Mouse (Mus musculus) thymus, postnatal 10 days (tissue): ENCODE data around the gene Cib4.

Source experiments
- DNase-seq, 2 experiments: peaks; one replicate each; pipeline ENCODE4 v3.0.0; 2021; ENCODE audit warnings: low spot score in 2 of 2

Cib4 gene

DNA sequence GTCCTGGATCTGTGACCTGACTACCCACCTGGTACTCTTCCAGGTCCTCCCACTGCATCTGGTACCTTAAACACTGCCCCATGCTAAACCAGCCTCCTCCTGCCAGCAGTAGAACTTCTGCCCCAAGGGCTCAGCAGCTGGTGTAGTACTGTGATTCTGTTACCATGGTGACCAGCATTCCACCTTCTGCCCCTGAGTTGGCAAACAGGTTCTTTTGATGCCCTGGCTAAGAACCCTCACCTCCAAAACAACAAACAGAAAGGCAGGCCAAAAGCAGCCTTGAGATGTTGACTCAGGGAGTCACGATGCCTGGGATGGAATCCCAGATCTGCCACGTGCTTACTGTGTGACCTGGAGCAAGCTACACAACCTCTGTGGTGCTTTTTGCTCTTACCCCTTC lies at the start of gene Cib4:
Gene Cib4 (minus strand): TSS at position 139 of the 400 bp plus-strand sequence.
- no peak for DNase-seq

DNA sequence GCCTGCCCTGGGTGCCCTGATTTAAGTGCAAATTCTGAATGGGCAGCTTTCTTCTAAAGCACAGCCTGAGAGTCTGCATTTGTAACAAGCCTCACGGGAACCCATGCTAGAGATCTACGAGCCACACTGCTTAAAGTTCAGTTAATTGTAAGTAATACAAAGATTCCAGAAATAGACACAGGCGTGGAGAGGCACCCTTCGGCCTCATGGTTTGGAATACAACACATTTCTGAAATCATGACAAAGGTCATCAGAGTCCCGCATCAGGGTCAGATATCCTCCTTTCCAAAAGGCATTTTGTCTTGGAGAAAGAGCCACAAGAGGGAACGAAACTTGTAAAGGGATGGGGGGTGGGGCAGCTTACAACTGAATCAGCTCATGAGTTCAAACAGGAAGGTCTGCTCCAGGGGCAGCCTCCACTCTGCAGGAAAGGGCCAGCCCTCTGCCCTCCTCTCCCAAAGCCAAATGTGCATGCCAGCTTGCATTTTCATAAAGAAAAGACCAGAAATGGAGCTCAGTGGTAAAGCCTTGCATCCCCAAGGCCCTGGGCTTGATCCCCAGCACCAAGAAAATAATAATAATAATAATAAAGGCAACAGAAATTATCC lies 49.4 kb upstream of the Cib4 start:
- no peak for DNase-seq

DNA sequence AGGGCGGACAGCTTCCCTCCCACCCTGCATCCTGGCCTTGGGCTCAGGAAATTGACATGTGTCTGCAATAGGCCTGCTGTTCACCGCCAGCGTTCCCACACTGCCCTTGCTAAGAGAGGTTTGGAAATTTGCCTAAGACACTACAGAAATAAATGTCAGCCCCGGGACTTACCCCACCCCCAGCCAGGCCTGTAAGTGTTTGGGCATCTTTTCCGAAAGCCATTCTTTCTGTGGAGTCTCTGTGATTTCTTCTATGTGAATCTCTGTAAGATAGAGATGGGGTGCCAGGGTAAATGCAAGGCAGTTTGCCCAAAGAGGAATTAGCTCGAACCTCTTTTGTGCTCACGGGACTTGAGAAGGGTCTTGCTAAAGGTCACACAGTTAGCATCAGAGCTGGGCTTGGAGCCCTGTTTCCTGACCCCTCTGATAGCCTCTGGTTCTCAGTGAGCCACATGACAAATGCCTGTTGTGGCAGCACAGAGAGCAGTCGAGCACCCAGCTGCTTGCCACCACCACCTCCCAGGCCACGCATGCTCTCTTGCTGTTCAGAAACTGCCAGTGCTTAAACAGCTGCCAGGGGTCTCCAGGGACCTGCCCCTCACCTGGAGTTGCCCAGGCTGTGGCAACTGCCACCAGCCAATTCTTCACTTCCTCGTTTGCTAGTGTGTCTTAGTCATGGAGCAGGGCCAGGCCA lies 48.3 kb upstream of the Cib4 start:
- DNase-seq: no peak

DNA sequence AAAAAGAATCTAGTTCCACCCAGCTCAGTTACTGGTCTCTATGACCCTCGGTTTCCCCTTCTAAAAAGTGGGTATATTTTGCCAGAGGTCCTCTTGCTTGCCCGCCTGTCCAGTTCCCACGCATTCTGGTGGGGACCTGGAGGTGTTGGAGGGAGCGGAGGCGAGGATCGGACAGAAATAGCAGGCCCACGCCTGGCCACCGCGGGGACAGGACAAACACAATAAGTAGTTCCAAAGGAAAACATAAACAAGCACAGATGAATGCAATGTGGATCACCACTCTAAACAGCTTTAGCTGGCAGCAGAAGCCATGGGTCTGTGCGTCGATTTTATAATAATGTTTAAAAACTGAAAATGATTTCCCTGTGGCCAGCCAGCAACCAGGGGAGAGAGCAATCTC lies 47.7 kb upstream of the Cib4 start:
- no peak for DNase-seq

DNA sequence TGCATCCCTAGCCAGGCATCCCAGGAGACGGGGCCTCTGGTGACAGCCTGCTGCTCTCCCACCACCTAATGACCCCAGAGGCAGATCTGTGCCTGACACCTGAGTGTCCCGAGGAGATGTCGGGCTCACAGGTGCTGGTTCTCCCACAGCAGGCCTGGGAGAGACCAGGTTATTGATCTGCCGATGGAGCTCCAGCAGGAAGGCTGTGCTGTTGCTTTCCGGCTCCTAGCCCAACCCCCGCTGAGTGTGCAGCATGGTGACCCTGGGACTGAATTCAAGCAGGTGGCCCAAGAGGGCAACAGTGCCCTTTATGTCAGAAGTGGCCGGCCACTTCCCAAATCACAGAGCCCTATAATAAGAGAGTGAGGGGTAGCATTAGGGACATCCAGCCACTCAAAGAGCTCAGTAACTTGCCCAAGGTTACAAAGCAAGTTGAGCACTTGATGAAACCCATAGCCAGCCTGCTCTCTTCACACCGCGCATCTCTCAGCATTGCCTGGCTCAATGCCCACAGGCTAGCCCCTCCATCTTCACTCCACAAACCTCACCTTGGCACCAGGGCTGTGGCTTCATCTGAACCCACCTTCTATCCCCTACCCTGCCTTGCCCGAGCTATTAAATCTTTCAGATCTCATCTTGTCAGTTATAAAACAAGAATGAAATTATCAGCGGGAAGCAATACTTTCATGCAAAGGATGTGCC lies 46.8 kb upstream of the Cib4 start:
- no peak for DNase-seq

DNA sequence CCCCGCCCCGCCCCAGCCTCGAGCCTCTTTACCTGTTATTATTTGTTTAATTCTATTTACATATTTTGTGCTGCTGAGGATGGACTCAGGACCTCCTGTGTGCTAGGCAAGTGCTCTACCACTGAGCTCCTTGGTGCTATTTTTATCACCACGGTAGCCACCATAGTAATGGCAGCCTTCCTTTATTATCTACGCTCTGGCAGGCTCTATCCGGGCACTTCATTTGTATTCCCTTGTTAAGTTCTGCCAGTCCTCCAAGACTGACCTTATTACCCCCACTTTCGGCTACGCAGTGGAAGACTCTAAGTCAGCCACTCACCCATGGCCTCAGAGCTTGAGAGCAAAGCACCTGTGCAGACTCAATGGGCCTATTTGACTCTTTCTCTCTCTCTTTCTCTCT lies 46.1 kb upstream of the Cib4 start:
- DNase-seq: no peak

DNA sequence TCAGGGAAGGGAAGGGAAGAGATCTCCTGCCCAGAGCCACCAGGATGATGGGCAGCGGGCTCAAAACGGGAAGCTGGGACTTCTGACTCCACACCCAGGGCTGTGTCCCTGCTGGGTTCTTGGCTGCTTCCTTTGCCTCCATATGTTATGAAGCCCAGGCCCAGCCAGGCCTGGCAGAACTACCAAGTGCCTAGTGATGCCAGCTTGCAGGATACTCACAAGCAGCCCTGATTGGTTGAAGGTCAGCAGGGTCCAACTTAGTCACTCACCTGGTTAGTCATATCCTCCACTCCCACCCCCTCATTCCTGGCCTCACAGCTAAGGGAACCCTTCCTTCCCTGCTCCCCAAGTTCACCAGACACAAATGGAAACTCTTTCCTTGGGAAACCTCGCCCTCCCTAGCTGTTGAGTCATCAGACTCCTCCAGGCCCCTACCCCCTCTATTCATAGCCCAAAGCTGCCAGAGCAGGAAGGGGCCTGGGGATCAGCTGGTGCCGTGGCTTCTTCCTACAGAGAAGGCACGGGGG lies 45.6 kb upstream of the Cib4 start:
- DNase-seq: no peak

DNA sequence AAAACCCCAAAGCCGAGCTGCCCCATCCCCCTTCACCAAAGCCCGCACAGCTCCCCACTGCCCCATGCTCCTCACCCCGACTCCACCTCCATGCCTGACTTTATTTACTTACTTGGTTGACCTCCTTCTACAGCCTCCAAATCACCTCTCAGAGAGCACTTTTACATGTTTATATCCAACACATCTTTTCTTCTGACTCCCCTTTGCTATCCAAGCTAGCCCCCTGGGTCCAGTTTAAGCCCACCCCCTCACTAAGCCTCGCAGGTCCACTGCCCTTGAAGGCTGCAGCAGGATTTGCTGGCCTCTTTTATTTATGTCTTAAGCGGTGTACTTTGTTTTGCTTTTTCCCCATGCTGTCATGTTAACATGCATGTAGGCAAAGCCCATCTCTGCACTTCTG lies 44.6 kb upstream of the Cib4 start:
- no peak for DNase-seq

DNA sequence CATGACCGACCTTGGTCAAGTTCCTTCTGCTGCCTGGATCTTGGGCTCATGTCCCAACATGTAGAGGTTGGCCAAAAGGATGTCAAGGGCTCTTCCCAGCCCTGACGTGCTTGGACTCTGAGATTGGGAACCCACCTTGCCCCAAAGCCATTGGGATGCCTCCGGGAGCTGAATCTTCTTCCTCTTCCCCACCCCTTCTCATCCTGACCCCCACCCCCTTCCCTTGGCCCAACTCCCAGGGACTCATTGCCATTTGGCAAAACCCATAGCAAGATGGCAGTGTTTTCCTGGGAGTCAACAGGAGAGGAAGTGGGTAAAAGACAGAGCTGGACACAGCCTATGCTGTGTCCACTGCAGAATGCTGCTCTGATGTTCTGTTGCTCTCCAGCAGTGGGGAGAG lies 43.9 kb upstream of the Cib4 start:
- DNase-seq: no peak

DNA sequence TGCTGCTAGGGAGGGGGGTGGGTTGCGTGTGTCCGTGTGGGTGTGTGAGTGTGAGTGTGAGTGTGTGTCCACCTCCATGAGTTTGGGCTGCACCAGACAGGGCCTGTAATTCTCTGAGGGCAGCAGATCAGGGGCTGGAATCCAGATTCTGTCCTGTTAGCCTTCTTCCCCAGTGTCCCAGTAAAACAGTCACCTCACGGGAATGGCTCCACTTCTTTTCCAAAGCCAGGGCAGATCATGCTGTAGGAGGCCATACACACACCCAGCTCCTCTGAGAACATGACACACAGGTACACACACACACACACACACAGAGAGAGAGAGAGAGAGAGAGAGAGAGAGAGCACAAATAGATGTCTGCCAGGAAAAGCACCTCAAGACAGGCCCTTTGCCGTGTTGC lies 43.4 kb upstream of the Cib4 start:
- no peak for DNase-seq

DNA sequence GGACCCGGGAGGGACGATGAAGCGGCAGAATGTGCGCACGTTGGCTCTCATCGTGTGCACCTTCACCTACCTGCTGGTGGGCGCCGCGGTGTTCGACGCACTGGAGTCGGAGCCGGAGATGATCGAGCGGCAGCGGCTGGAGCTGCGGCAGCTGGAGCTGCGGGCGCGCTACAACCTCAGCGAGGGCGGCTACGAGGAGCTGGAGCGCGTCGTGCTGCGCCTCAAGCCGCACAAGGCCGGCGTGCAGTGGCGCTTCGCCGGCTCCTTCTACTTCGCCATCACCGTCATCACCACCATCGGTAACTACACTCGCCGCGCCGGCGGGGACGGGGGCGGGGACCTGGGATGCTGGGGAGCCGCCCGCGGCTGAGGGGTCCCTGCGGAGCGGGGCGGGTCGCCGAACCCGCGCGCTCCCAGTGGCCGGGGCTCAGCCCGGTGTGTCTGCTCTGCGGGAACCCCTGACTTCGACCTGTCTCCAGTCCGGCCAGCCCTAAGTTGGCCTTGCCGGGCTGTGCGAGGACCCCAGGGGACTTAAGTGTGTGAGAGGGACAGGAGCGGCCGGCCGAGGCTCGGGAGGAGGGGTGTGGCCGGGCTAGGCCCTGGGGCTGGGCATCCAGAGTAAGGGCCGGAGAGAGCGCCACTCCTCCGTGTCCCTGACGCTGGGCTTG lies 42.8 kb upstream of the Cib4 start:
- no peak for DNase-seq

DNA sequence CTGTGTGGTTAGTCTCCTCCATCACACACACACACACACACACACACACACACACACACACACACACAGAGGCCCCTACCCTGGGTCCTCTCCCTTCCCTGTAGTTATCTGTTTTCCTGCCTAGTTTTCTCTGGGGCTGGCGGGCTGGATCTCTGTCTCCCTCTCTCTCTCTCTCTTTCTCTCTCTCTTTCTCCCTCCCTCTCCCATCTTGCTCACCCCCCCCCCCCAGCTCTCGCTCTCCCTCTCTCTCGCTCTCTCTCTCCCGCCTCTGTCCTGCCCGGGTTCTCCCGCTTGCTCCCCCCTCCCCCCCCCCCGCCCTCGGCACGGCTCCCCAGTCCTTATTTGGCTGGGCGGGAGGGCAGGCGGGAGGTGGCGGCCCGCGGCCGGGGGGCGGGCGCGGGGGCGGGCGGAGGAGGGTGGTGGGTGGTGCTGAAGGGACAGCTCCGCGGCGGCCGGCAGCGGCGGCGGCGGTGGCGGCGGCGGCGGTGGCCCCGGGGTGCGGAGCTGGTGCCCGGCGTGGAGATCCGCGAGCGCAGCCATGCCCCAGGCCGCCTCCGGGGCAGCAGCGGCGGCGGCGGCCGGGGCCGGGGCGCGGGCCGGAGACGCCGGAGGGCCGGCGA lies 42.2 kb upstream of the Cib4 start, which contains the start of gene Kcnk3:
Gene Kcnk3 (plus strand): TSS at position 490 of the 620 bp plus-strand sequence.
- peak in 1 of 2 experiments; percentile 50 for DNase-seq

DNA sequence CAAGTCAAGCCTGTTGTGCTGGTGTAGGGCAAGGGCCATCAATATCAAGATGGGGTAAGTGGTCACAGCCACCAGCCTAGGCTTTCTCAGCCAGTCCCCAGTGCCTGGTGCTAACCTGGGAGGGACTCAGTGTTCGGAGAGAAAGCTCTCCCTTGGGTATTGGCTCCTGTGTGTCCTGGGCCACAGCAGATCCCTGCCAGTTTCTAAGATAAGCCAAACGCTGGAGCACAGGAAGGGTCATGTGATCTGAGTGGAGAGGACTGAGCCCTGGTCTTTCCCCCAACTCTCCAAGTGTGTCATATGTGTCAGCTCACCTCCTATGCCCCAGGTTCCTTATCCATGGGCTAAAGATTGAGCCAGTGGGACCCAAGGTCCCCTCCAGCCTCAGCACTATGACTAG lies 41.5 kb upstream of the Cib4 start:
- no peak for DNase-seq

DNA sequence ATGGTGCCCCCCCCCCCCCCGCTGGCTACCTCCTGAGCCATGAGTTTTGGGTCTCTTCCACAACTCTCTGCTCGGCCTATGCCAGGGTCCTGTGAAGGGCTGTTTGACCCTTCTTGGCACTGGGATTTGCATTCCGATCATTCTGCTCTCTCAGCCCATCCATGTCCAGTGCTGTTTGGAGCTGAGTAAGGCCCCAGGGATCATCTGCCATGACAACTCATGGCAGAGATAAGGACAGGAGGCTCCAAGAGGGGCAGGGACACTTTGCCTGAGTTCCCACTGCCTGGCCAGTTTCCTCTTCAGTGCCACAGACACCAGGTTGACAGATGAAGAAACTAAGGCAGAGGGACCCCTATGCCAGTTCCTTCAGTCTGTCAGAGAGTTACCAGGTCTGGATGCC lies 41.0 kb upstream of the Cib4 start:
- DNase-seq: no peak

DNA sequence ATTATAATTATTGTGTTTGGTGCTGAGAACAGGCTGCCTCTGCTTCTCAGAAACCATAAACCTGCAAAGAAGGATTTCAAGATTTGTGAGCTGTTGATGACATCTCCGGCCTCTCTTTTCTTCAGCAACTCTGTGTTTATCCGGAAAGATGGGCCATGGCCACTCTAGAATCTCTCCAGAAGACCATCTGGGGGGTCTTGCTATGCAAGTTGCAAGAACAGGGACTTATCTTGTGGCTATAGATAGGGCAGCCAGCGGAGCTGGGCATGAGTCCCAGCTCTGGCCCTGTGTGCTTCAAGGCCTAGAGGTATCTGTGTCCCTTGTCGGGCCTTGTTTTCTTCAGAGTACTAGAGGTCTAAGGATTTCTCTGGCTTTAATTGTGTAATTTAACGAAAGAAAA lies 36.4 kb upstream of the Cib4 start:
- DNase-seq: no peak

DNA sequence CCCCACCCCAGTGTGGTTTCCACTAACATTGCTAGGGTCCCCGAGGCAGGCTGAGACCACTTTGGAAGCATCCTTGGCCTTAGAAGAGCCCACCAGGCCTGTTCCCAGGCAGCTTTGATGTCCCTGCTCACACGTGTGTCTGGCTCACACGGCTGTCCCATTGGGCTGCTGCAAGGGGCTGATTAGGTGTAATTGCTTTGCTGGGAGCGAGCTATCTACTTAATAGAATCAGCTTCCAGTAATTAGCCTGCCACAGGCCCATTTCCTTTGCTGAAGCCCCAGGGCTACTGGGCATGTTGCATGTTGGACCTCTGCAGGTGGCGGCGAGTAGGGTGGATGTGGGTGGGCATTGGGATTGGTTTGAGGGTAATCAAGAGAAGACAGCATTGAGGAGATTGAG lies 35.1 kb upstream of the Cib4 start:
- DNase-seq: no peak

DNA sequence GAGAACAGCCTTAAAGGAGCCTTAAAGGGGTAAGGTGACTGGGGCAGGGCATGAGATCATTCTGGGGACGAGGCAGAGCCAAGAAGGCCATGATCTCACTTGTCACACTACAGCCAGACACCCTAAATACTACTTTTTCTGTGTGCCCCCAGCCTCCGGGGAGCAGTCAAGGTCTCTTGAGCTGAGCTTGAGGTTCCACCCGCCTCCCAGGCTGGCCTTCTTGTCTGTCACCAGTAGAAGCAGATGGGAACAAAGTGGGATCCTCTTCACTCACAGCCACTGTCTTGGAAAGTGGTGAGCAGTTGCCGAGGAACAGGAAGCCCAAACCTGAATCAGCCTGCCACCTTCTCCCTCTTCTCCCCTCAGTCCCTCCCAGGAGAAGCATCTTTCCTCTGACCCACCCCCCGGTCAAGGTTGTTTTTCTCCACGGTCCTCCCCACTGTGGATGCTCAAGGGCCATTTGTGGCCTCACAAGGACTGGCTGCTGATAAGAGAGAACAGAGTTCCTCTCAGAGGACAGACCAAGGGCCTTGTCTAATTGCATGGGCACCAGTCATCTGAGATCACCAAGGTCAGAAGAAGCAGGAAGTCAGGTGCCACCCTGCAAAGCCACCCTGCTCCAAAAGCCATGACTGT lies 32.9 kb upstream of the Cib4 start:
- DNase-seq: no peak

DNA sequence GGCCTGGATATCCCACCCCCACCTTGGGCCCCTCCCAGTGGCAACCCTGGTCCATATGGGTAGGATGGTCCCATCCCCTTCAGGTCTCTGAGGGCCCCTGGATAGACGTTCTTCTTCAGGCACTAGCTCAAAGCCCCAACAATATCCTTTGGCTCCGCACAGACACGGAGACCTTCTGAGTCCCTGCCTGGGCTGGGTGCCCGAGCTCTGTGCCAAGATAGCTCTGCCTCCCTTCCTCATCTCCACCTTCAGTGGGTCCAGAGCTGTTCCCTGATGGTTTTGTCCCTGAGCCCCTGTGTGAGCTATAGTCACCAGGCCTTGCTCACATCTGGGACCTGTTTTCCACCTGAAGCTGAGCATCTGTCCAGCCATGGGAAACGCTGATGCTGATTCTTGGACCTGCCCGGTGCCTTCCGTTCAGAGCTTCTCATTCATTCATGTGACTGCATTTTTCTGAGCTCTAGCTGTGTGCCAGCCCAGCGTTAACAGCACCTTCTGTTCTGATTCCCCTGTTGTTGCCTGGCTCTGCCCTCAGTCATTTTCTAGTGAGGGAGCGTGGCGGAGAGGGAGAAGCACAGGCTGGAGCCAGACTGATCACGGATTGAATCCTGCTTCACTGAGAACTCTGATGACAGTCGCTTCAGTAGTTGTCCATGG lies 32.1 kb upstream of the Cib4 start:
- no peak for DNase-seq

DNA sequence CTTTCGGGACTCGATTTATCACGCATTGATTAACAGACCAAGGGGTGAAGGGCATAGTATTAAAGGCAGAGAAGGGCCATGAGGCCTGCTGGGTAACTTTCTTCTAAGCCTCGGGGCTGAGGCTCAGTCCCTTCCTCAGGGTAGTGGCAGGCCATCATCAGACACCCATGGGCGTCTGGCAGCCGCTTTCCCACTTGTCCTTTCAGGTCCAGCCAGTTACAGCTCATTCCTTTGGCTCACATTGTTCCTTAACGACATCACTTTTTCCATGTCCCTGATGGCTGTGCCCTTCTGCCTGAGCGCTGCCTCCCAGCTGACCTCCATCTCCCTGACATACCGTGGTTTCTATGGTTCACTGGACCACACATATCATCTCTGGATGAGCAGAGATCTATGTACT lies 31.6 kb upstream of the Cib4 start:
- DNase-seq: no peak

DNA sequence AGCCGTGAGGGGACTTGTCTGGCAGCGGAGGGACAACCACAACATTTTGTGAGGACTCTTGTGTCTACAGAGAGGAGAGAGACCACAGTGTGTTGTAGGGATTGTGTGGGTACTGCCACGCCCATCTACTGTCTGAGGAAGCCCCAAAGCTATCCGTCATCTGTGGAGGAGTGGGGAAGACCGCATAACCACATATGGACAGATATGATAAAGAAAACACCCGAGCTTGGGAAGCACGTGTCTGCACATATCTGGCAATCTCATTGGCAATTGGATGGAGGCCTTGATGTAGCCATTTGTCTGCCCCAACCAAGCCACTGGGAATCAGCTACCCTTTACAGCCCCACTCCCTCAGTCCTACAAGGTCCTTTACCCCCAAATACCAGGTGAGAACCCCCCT lies 30.6 kb upstream of the Cib4 start:
- no peak for DNase-seq

DNA sequence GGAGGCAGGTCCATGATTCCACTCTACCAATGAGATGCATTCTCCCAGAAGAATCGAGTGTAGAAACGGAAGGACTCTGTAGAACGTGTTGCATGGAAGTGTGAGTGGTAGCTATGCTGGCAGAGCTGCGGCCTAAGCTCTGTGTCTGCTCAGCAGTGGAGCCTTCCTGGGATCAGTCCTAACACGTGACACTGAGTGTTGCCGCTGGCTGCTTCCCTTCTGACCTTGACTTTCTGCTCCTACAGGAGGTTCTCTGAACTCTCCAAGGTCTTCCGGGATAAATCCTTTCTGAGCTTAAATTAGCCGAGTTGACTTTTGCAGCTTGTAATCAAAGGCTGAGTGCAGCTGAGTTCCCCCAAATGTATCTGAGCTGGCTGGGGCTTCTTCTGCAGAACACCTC lies 28.7 kb upstream of the Cib4 start:
- DNase-seq: no peak
